Mouse (Mus musculus) pancreas, adult 10 weeks (tissue): ENCODE measurements around the gene Lce1j. TPM values are rescaled to one million over a fixed set of nuclear protein-coding genes. Genes with fewer than 3 reads are reported as not detected.

Experiments
- polyA plus RNA-seq: library from polyadenylated mRNA; stranded (reverse); fragments of 350-450 nt; fragmentation: Illumina TruSeq; extraction: RNeasy Lipid Tissue Mini Kit (QIAGEN cat#74804); gene quantifications from one replicate; pipeline ENCODE4 v1.2.3, GENCODE M21; 2015; ENCODE audit warnings: low read depth, low replicate concordance; ENCODE audit not compliant: insufficient read depth

The Lce1j gene
- polyA plus RNA-seq, result not detected

GRCm38 (mm10) chr3:92790414-92790813 is at the start of gene Lce1j:
Gene Lce1j, minus strand, starts transcription at chr3:92790514.

DNA sequence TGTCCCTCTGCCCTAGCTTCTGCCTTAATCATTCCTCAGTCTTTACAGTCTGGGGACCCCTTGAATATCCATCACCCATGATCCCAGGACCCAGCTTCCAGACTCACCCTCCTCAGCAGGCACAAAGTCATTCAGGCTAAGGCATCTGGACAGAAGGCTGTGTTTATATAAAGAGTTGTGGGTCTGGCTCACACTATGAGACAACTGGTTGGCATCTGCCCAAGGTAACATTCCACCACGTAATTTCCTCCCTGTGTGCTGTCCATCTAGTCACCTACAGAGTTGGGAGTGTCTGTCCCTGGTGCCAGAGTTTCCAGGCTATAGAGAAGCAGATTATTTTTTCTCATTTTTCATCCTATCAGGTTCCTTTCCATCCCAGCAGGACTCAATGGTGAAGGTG is 36.8 kb upstream of the Lce1j start, which contains the start of gene Kprp:
Kprp (minus strand) TSS at position 140 of the 400 bp plus-strand sequence.

GRCm38 (mm10) chr3:92807791-92808190 is 17.5 kb upstream of the Lce1j start, which contains the start of gene Lce1k:
Gene Lce1k, minus strand, starts transcription at chr3:92807891.

DNA sequence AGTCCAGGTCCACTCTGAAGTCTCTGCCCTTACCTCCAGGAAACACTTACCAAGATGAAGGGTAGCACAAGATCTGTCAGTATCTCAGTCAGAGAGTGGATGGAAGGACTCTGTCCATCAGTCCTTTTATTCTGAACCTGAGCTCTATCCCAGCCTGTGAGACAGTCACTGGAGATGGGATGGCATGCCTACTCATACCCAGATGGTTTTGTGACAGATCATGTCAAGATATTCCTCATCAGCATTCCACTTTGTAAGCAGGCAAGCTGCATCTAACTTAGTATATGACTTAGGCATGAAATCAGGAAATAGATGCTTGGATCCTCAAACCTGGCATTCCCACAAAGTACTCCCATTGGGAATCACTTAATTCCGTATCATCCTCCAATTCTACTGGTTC is 11.5 kb downstream of the Lce1j start, which contains the start of gene Lce1i:
Lce1i (minus strand) TSS at position 101 of the 400 bp plus-strand sequence.

DNA sequence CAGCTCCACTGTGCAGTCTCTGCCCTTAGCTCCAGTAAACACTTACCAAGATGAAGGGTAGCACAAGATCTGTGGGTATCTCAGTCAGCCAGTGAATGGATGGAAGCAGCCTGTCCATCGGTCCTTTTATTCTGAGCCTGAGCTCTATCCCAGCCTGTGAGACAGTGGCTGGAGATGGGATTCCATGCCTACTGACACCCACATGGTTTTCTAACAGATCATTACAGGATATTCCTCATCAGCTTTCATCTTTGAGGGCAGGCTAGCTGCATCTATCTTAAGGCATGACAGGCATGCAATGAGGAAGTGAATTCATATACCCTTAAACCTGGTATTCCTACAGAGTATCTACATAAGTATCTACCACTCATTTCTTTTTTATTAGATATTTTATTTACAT is 25.3 kb downstream of the Lce1j start, which contains the start of gene Lce1h:
Lce1h (minus strand) TSS at position 101 of the 400 bp plus-strand sequence.

DNA sequence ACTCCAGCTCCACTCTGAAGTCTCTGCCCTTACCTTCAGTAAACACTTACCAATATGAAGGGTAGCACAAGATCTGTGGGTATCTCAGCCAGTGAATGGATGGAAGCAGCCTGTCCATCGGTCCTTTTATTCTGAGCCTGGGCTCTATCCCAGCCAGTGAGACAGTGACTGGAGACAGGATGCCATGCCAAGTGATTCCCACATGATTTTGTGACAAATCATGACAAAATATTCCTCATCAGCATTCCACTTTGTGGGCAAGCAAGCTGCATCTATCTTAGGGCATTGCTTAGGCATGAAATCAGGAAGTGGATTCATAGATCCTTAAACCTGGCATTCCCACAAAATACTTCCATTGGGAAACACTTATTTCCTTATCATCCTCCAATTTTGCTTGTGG is 38.1 kb downstream of the Lce1j start, which contains the start of gene Lce1g:
Lce1g (minus strand) TSS at position 101 of the 400 bp plus-strand sequence.

GRCm38 (mm10) chr3:92738996-92739395 is 51.3 kb downstream of the Lce1j start, which contains the start of gene Gm38119:
Gene Gm38119, minus strand, starts transcription at chr3:92739096.

Other genes with a start within 250 kb of the Lce1j start
- gene Ivl, start 216.8 kb downstream of the Lce1j start, polyA plus RNA-seq, result not detected
- not detected for gene Smcp, start 201.5 kb downstream of the Lce1j start, polyA plus RNA-seq
- gene 2210017I01Rik, start 183.0 kb downstream of the Lce1j start, polyA plus RNA-seq, result not detected
- gene Lce6a, start 168.9 kb downstream of the Lce1j start, polyA plus RNA-seq, result not detected
- not detected for gene Lce1a1, start 142.2 kb downstream of the Lce1j start, polyA plus RNA-seq
- not detected for gene Lce1b, start 133.6 kb downstream of the Lce1j start, polyA plus RNA-seq
- not detected for gene Lce1a2, start 120.2 kb downstream of the Lce1j start, polyA plus RNA-seq
- gene Lce1c, start 111.3 kb downstream of the Lce1j start, polyA plus RNA-seq, result not detected
- not detected for gene Lce1d, start 103.3 kb downstream of the Lce1j start, polyA plus RNA-seq
- gene Lce1e, start 81.4 kb downstream of the Lce1j start, polyA plus RNA-seq, result not detected
- not detected for gene Lce1f, start 70.2 kb downstream of the Lce1j start, polyA plus RNA-seq
- gene Gm38119, start 51.4 kb downstream of the Lce1j start, polyA plus RNA-seq, result not detected
- gene Lce1g, start 38.2 kb downstream of the Lce1j start, polyA plus RNA-seq, result not detected
- gene Lce1h, start 25.4 kb downstream of the Lce1j start, polyA plus RNA-seq, result not detected
- not detected for gene Lce1i, start 11.6 kb downstream of the Lce1j start, polyA plus RNA-seq
- not detected for gene Lce1k, start 17.4 kb upstream of the Lce1j start, polyA plus RNA-seq
- gene Kprp, start 36.7 kb upstream of the Lce1j start, polyA plus RNA-seq, result not detected
- not detected for gene Lce1l, start 60.8 kb upstream of the Lce1j start, polyA plus RNA-seq
- gene 2310050C09Rik, start 79.7 kb upstream of the Lce1j start, polyA plus RNA-seq, result not detected
- gene Lce3a, start 135.7 kb upstream of the Lce1j start, polyA plus RNA-seq, result not detected
- gene Lce3b, start 142.5 kb upstream of the Lce1j start, polyA plus RNA-seq, result not detected
- not detected for gene Lce3c, start 154.0 kb upstream of the Lce1j start, polyA plus RNA-seq
- not detected for gene Lce3d, start 166.9 kb upstream of the Lce1j start, polyA plus RNA-seq
- not detected for gene Lce3e, start 176.5 kb upstream of the Lce1j start, polyA plus RNA-seq
- gene Lce3f, start 201.7 kb upstream of the Lce1j start, polyA plus RNA-seq, result not detected
- not detected for gene Crct1, start 225.2 kb upstream of the Lce1j start, polyA plus RNA-seq
- gene Lce1m, start 228.5 kb upstream of the Lce1j start, polyA plus RNA-seq, result not detected